Comparison of ENCODE assay signal across 19 mouse cellular contexts in genomic region chr4:70160062-70160461, GRCm38 (mm10).
"Had no signal": no experiment of that assay in that cellular context is flagged by ENCODE, and none has a peak within 500 bp of the region (broad histone marks: within the 10 kb centered on the region; RNA-seq: fewer than 3 reads in every experiment).

No protein-coding gene starts in this region.

- H3K27me3 ChIP-seq: limb, embryonic 13.5 days; midbrain, embryonic 12.5 days; midbrain, embryonic 15.5 days; neural tube, embryonic 13.5 days; stomach, embryonic 15.5 days had no signal

- DNase-seq: kidney, adult 18-20 months; kidney, adult 9 months; kidney, postnatal 14 days; kidney, postnatal 4 days; lung, embryonic 14.5 days; retina, postnatal 1 day; right cerebral cortex, postnatal 25 days; spleen, adult 18-20 months; thymus, postnatal 25 days had no signal

- H3K4me3 ChIP-seq: limb, embryonic 10.5 days; limb, embryonic 13.5 days; midbrain, embryonic 12.5 days; midbrain, embryonic 15.5 days; myocyte; neural tube, embryonic 13.5 days; stomach, embryonic 15.5 days had no signal

- H3K9ac ChIP-seq: limb, embryonic 13.5 days; lung, embryonic 14.5 days; midbrain, embryonic 12.5 days; midbrain, embryonic 15.5 days; neural tube, embryonic 13.5 days; stomach, embryonic 15.5 days had no signal

- H3K4me2 ChIP-seq: limb, embryonic 13.5 days; lung, embryonic 14.5 days; midbrain, embryonic 12.5 days; midbrain, embryonic 15.5 days; neural tube, embryonic 13.5 days; stomach, embryonic 15.5 days had no signal

- H3K4me1 ChIP-seq: limb, embryonic 10.5 days; limb, embryonic 13.5 days; midbrain, embryonic 12.5 days; midbrain, embryonic 15.5 days; neural tube, embryonic 13.5 days; stomach, embryonic 15.5 days had no signal

- H3K9me3 ChIP-seq: limb, embryonic 10.5 days; limb, embryonic 13.5 days; midbrain, embryonic 12.5 days; midbrain, embryonic 15.5 days; neural tube, embryonic 13.5 days; stomach, embryonic 15.5 days had no signal

- ATAC-seq: intestine, embryonic 16.5 days; lung, postnatal 0 days; midbrain, embryonic 15.5 days had no signal

- H3K27ac ChIP-seq: limb, embryonic 10.5 days; limb, embryonic 13.5 days; macrophage; midbrain, embryonic 12.5 days; midbrain, embryonic 15.5 days; neural tube, embryonic 13.5 days; stomach, embryonic 15.5 days had no signal

- H3K36me3 ChIP-seq: limb, embryonic 10.5 days; limb, embryonic 13.5 days; midbrain, embryonic 12.5 days; midbrain, embryonic 15.5 days; neural tube, embryonic 13.5 days; stomach, embryonic 15.5 days had no signal
